Mouse (Mus musculus) G1E-ER4 (cell line): ENCODE measurements around the gene Gm42742. TPM values are rescaled to one million over a fixed set of nuclear protein-coding genes. Genes with fewer than 3 reads are reported as not detected.

Experiments
- GATA1 ChIP-seq: IDR thresholded peaks from one replicate; pipeline ENCODE4 v1.8.0; 2012; ENCODE audit warnings: low read length, inconsistent platforms
- polyA plus RNA-seq: library from polyadenylated mRNA; stranded (reverse); fragments of >175 nt; gene quantifications from 2 replicates; pipeline ENCODE4 v1.2.3, GENCODE M21; 2012

Gm42742 gene
- polyA plus RNA-seq: 145 and 228 TPM in 2 replicates

- TF ChIP-seq GATA1: no peak
These were observed at the start of gene Gm42742, which contains the start of gene Prrt2 for GRCm38 (mm10) chr7:127020901-127021562. Gene Gm42742 (minus strand): TSS chr7:127021097. Gene Prrt2 (minus strand): TSS chr7:127021211.

DNA sequence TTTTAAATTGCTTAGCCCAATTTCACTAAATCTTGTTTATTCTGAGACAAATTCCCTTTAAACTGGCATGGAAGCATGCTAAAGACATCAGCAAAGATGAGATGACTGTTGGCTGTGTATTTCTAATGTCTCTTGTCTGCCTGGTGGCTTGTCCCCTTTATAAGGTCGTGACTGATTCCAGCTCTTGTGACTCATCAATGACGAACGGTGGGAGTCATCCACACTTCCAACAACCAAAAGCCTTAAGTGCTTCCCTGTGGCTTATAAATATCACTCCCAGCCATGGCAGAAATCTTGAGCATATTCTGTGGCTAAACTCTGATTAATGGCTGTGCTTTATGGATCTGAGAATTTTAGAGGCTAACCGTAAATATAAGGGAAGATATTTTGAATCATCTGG lies 45.4 kb upstream of the Gm42742 start:
- TF ChIP-seq GATA1: no peak

GRCm38 (mm10) chr7:127065538-127065937 lies 44.6 kb upstream of the Gm42742 start:
- TF ChIP-seq GATA1: no peak

- no peak for TF ChIP-seq GATA1
These were observed 34.2 kb upstream of the Gm42742 start for GRCm38 (mm10) chr7:127055026-127055585.

- TF ChIP-seq GATA1: no peak
These were observed 21.2 kb upstream of the Gm42742 start, which contains the start of gene Kif22 for GRCm38 (mm10) chr7:127041851-127042672. Gene Kif22 (minus strand): TSS chr7:127042471.

DNA sequence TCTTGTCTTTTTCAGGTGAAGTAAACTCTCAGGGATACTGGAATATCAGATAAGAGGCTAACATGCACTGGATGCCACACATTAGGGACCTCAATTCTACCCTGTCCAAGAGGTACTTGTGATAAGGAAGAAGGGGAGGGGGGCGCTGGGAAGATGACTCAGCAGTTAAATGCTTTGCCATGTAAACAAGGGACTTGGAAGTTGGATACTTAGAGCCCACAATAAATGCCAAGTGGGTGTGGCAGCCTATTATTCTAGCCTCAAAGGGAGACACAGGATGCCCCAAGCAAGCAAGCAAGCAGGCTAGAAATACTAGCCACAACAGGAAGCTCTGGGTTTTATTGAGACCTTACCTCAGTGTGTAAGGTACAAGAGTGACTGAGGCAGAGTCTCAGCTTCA lies 10.3 kb upstream of the Gm42742 start:
- TF ChIP-seq GATA1: no peak

DNA sequence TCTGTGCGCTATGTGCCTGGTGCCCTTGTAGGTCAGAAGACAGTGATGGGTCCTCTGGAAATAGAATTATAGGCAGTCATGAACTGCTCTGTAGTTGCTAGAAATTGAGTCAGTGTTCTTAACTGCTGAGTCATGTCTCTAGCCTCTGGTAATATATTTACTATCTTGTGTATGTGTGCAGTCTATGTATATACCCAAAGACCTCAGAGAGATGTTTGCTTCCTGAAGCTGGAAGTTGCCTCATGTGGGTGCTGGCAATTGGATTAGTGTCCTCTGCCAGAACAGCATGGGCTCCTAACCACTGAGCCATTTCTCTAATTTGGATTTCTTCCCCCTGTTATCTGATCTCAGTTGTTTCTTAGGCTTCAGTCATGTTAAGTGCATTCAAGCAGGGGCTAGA lies 9.3 kb upstream of the Gm42742 start:
- no peak for TF ChIP-seq GATA1

GRCm38 (mm10) chr7:127027885-127028284 lies 7.0 kb upstream of the Gm42742 start:
- no peak for TF ChIP-seq GATA1

- TF ChIP-seq GATA1: no peak
These were observed 6.3 kb upstream of the Gm42742 start, which contains the start of gene Maz for GRCm38 (mm10) chr7:127026984-127027726. Gene Maz (minus strand): TSS chr7:127027037.

- no peak for TF ChIP-seq GATA1
These were observed 5.7 kb upstream of the Gm42742 start for GRCm38 (mm10) chr7:127026616-127026983.

- no peak for TF ChIP-seq GATA1
These were observed 5.3 kb upstream of the Gm42742 start for GRCm38 (mm10) chr7:127026161-127026600.

- no peak for TF ChIP-seq GATA1
These were observed 4.8 kb upstream of the Gm42742 start for GRCm38 (mm10) chr7:127025556-127026160.

DNA sequence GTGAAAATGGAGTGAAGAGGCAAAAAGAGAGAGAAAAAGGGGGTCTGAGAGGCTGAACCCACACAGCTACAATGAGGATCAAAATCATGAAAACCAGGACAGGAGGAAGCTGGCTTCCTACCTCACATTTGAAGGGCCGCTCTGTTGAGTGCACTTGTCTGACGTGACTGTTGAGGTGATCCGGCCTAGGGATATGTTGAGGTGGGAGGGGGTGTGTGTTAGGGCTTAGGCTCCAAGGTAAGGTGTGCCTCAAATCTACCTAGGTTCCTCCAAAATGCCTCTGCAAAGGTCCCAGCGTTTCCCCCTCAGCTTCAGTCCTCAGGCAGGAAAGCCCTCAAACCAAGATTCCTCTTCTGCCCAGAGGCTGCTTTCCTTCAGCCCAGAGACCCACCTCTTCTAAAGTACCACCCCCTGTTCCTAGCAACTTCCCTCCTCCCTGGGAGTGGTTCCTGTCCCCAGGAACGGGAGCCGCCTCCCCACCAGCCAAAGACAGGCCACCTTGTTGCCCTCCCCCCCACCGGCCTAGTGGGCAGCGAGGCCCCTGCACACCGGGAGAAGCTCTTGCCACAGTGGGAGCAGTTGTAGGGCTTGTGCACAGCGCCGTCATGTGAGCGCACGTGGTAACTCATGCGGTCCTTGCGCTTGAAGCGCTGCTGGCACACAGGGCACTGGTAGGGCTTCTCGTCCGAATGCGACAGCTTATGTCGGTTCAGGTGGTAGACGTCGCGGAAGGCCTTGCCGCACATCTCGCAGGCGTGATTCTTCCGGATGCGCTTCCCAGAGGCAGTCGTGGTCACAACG lies 4.1 kb upstream of the Gm42742 start:
- no peak for TF ChIP-seq GATA1
